Mouse (Mus musculus) cerebellum, adult 2 months (tissue): ENCODE measurements around the gene Chaf1a.

Source experiments
- CTCF ChIP-seq: fragments of 200-500 bp; IDR thresholded peaks from 2 replicates; pipeline ENCODE4 v1.5.1; 2011; ENCODE audit warnings: low read depth, mild to moderate bottlenecking, control low read depth, low read length, moderate library complexity, borderline replicate concordance; ENCODE audit not compliant: insufficient read depth
- POLR2A ChIP-seq: fragments of 200-500 bp; IDR thresholded peaks from 2 replicates; pipeline ENCODE4 v1.6.1; 2011; ENCODE audit warnings: low read length, control low read depth, borderline replicate concordance; ENCODE audit not compliant: insufficient read depth

DNA sequence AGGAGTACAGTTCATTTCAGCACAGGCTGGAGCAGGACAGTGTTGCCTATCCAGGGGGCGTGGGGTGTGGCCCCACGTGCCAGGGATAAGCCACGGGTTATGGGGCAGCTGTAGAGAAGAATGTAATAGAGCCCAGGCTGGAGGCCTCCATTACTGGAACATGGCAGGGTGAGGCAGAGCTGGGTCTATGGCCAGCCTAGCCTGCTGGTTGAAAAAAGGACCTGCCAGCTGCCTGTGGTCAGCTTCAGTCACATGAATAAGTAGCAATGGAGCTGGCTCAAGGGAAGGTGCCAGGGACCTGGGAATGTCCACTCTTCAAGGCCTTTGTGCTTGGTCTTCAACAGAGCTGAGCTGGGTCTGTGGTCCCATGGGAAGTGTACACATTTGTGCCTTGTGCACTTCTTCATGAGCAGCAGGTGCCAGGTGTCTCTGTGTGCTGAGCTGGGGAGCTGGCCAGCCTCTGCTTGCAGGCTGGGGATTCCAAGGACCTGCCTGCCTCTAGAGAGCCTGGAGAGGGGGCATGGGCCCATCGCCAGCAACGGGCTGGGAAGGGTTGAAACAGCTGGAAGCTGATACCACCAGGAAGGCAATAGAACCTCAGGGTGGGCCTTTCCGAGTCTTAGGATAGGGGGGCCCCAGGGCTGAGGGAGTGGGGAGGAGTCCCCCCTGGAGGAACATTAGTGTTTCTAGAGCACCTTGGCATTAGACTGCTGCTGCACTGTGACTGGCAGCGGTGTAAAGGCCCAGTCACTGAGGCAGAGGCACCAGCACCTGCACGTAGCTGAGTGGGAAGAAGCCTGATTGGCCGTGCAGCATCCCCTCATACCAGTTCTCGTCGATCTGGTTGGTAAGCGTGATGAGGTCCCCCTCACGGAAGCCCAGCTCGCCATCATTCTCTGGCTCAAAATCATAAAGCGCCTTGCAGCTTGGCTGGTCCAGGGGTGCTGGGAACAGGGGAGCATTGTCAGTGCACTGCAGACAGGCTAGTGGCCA is 23.1 kb upstream of the Chaf1a start:
- TF ChIP-seq CTCF: no peak
- no peak; the same call in 1 of the 2 replicates for TF ChIP-seq POLR2A
